Mouse (Mus musculus) neural tube, embryonic 11.5 days (tissue): ENCODE measurements around the gene Inpp5d. TPM values are rescaled to one million over a fixed set of nuclear protein-coding genes. Genes with fewer than 3 reads are reported as not detected.
"Not testable (repeated sequence)": the region's sequence is repeated elsewhere in the genome, so short reads cannot be mapped to it uniquely, and the experiment has no call there.

Experiments used
- ATAC-seq: fragments of 200-750 bp; cut with Nextera tagmentation; 2 replicates; pipeline ENCODE4 v1.8.0; 2017; ENCODE audit warnings: moderate number of reproducible peaks, mild to moderate bottlenecking, moderate TSS enrichment, moderate library complexity; ENCODE audit not compliant: insufficient read depth, low FRiP score, low TSS enrichment
- DNase-seq: peaks from one replicate; pipeline ENCODE4 v3.0.0-alpha.2; 2015; ENCODE audit warnings: low spot score
- H3K27ac ChIP-seq: fragments of 300-500 bp; sonication (generic); 2 replicates; pipeline ENCODE4 v1.5.1; 2014; ENCODE audit warnings: low read depth, mild to moderate bottlenecking, low read length
- H3K27me3 ChIP-seq: fragments of 300-500 bp; sonication (generic); 2 replicates; pipeline ENCODE4 v1.6.1; 2014; ENCODE audit warnings: mild to moderate bottlenecking, low read length, mixed read lengths; ENCODE audit not compliant: control insufficient read depth, insufficient read depth
- H3K36me3 ChIP-seq: fragments of 300-500 bp; sonication (generic); 2 replicates; pipeline ENCODE4 v1.6.1; 2014; ENCODE audit warnings: mild to moderate bottlenecking, low read length, moderate library complexity, mixed read lengths; ENCODE audit not compliant: control insufficient read depth, insufficient read depth
- H3K4me1 ChIP-seq: fragments of 300-500 bp; sonication (generic); 2 replicates; pipeline ENCODE4 v1.6.1; 2014; ENCODE audit warnings: low read length, mixed read lengths; ENCODE audit not compliant: control insufficient read depth, insufficient read depth
- H3K4me2 ChIP-seq: fragments of 300-500 bp; sonication (generic); 2 replicates; pipeline ENCODE4 v1.6.1; 2014; ENCODE audit warnings: low read depth, mild to moderate bottlenecking, moderate library complexity
- H3K4me3 ChIP-seq: fragments of 300-500 bp; sonication (generic); 2 replicates; pipeline ENCODE4 v1.5.1; 2014; ENCODE audit warnings: low read depth, low read length
- H3K9ac ChIP-seq: fragments of 300-500 bp; sonication (generic); 2 replicates; pipeline ENCODE4 v1.6.1; 2014; ENCODE audit warnings: mild to moderate bottlenecking, low read length
- H3K9me3 ChIP-seq: fragments of 300-500 bp; sonication (generic); 2 replicates; pipeline ENCODE4 v1.6.1; 2016; ENCODE audit warnings: low read length; ENCODE audit not compliant: control insufficient read depth
- WGBS: fragments of 180-500 bp; shearing (Covaris S2); extraction: QIAGEN DNeasy Blood & Tissue Kit; methylation state at CpG from one replicate; pipeline ENCODE4 v1.1.7; 2014; 5-methylcytosine and 5-hydroxymethylcytosine counted together
- polyA plus RNA-seq: library from polyadenylated mRNA; unstranded; fragments of >200 nt; fragmentation: Nextera tagmentation; extraction: Ambion mirVana; gene quantifications from 2 replicates; pipeline ENCODE4 v1.2.1, GENCODE M21; 2014

The Inpp5d gene
- polyA plus RNA-seq, 1 experiment from 2014 or later: 4.6 TPM

DNA sequence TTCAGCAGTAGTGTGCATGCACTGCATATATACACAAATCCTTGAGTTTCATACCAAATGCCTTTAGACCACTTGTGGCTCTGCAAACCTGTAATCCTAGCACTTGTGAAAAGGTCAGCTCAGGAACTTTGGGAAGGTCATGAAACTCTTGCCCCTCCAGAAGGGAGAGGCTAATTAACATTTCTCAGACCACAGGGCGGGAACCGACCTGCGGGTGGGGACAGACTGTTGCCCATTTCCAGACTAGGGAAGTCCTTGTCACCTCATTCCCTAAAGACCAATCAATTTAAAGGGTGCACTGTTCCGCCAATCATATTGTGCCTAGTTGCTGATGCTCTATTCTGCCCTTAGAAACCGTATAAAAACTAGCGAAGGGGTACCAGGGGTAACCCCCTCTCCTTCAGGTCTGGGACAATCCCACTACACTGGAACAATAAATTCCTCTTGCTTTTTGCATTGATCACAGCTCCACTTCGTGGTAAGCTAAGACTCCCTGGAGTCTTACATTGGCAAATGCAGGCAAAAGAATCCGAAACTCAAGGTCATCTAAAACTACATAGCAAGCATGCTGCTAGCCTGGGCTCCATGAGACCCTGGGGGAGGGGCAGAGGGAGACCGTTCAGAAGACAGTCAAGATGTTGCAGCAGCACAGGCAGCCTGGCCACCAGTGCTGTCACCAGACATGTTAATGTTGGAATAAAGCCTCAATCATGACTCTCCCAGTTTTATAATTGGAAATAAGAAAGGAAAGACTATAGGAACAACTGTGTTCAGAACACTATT, 53.9 kb downstream of the Inpp5d start:
- WGBS: 75% methylated on average over 9 of the region's 9 CpGs
- DNase-seq: no peak
- no peaks in the 10 kb centered on the region for H3K36me3 ChIP-seq
- no peaks in the 10 kb centered on the region for H3K9me3 ChIP-seq
- no peak overlapping the region for H3K4me2 ChIP-seq
- ATAC-seq: no peak
- H3K27me3 ChIP-seq: no peaks in the 10 kb centered on the region
- H3K4me3 ChIP-seq: no peak overlapping the region
- no peaks in the 10 kb centered on the region for H3K4me1 ChIP-seq
- no peak overlapping the region for H3K9ac ChIP-seq
- H3K27ac ChIP-seq: no peak overlapping the region

DNA sequence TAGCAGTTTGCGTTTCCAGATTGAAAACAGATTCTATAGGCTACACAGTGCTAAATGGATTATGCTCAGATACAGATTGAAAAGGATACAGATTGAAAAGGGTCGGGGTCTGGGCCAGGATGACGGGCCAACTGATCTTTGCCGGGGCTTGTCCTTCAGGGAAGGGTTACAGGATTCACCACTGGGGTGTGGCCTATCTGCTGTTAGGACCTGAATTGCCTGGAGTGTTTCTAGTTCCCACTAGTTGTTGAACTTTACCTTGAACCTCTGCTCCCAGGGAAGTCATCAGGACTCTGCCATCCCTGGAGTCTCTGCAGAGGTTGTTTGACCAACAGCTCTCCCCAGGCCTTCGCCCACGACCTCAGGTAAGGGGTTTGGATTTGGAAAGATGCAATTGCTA, 55.9 kb downstream of the Inpp5d start:
- H3K4me2 ChIP-seq: no peak overlapping the region
- 79% methylated on average over 6 of the region's 6 CpGs for WGBS
- H3K27me3 ChIP-seq: no peaks in the 10 kb centered on the region
- DNase-seq (no peak), ATAC-seq (no peak)
- no peaks in the 10 kb centered on the region for H3K36me3 ChIP-seq
- no peak overlapping the region for H3K4me3 ChIP-seq
- no peaks in the 10 kb centered on the region for H3K9me3 ChIP-seq
- H3K27ac ChIP-seq: no peak overlapping the region
- H3K4me1 ChIP-seq: no peaks in the 10 kb centered on the region
- H3K9ac ChIP-seq: no peak overlapping the region

DNA sequence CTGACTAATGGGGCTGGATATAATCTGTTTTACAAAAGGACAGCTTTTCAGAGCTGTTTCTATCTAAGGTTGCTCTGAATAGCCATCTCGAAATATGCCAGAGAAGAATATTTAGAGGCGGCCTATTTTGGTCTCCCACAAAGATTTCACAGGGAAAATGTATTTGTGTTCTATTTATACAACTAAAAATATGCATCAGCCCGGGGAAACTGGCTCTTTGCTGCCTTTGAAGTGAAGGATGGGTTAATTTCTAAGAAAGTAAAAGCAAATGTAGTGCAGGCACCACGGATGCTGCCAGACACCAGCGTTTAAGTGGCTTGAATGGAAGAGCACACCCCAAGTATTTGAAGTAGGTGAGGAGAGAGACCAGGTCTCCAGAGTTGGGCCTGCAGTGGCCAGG, 59.0 kb downstream of the Inpp5d start:
- ATAC-seq (no peak), DNase-seq (no peak)
- H3K4me3 ChIP-seq: no peak overlapping the region
- no peak overlapping the region for H3K4me2 ChIP-seq
- H3K9me3 ChIP-seq: 0 out of 2 replicates have a peak, but pooled peaks cover 3% of the 10 kb centered on the region
- H3K9ac ChIP-seq: no peak overlapping the region
- no peaks in the 10 kb centered on the region for H3K27me3 ChIP-seq
- no peaks in the 10 kb centered on the region for H3K4me1 ChIP-seq
- WGBS: 83% methylated on average over 5 of the region's 5 CpGs
- H3K27ac ChIP-seq: no peak overlapping the region
- no peaks in the 10 kb centered on the region for H3K36me3 ChIP-seq

DNA sequence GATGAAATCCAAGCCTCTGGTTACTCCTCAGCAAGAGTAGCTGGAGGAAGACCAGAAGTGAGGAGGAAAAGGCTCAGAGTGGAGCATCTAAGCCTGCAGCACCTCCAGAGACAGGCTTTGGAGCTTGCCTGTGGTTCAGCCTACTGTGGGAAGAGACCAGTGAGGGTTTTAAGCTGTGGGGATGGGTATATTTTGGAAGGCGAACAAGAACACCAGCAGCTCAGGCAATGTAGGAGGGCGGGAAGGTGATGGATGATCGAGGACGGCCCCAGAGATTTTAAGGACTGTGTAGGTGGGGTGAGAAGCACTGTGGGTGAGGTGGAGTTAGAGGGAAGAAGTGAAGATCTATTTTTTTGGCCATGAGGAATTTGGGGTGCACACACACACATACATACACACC, 60.8 kb downstream of the Inpp5d start:
- Histone ChIP-seq H3K9ac (no peak overlapping the region), H3K36me3 (no peaks in the 10 kb centered on the region), H3K27ac (no peak overlapping the region), H3K9me3 (0 out of 2 replicates have a peak, but pooled peaks cover 5% of the 10 kb centered on the region), H3K27me3 (no peaks in the 10 kb centered on the region), H3K4me2 (no peak overlapping the region), H3K4me1 (no peaks in the 10 kb centered on the region), H3K4me3 (no peak overlapping the region)
- ATAC-seq (no peak), DNase-seq (no peak)
- 95% methylated on average over 4 of the region's 4 CpGs for WGBS

DNA sequence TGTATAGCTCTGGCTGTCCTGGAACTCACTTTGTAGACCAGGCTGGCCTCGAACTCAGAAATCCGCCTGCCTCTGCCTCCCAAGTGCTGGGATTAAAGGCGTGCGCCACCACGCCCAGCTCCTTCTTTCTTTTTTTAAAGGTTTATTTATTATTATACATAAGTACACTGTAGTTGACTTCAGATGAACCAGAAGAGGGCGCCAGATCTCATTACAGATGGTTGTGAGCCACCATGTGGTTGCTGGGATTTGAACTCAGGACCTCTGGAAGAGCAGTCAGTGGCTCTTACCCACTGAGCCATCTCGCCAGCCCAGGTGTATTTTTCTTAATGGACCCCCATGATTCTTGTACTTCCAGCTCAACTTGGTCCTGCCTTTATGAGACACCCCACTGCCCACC, 62.4 kb downstream of the Inpp5d start:
- H3K36me3 ChIP-seq, H3K4me1 ChIP-seq, DNase-seq, ATAC-seq, H3K4me3 ChIP-seq, H3K27me3 ChIP-seq, H3K27ac ChIP-seq, H3K4me2 ChIP-seq, H3K9ac ChIP-seq, H3K9me3 ChIP-seq: not testable (repeated sequence)
- WGBS: 83% methylated on average over 6 of the region's 7 CpGs

DNA sequence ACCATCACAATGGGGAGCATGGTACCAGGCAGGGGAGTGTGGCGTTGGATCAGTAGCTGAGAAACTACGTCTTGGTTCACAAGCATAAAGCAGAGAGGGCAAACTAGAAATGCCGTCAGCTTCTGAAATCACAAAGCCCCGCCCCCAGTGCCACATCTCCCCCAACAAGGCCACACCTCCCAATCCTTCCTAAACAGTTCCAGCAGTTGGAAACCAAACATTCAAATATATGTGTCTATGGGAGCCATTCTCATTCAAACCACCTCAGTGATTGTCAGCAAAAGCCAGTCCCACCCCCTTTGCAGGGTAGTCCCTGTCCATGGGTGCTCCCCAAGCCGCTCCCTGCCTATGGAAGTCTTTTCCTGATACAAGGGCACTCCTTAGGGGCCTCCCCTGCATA, 64.0 kb downstream of the Inpp5d start:
- Histone ChIP-seq H3K36me3 (no peaks in the 10 kb centered on the region), H3K27me3 (no peaks in the 10 kb centered on the region), H3K9ac (no peak overlapping the region), H3K4me2 (no peak overlapping the region), H3K4me1 (no peaks in the 10 kb centered on the region), H3K27ac (no peak overlapping the region), H3K9me3 (0 out of 2 replicates have a peak, but pooled peaks cover 5% of the 10 kb centered on the region), H3K4me3 (no peak overlapping the region)
- DNase-seq (no peak), ATAC-seq (no peak)
- 90% methylated on average over 5 of the region's 5 CpGs for WGBS

DNA sequence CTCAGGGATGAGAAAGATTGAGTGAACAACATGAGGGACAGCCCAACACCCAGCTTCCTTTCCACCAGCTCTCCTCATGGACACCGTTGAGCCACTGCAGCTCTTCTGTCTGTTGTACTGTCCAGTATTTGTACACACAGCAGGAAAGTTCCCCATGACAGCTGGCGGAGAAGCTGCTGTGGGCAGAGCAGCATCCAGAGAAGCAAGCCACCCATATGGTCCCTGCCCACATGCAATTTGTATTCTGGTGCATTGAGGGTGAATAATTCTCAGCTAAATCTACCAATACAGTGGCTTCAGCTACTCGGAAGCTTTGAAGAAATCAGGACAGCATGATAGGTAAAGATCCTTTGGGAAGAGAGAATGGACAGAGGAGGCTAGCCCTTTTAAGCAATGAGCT, 64.7 kb downstream of the Inpp5d start:
- no peak for ATAC-seq
- 82% methylated on average over 3 of the region's 3 CpGs for WGBS

DNA sequence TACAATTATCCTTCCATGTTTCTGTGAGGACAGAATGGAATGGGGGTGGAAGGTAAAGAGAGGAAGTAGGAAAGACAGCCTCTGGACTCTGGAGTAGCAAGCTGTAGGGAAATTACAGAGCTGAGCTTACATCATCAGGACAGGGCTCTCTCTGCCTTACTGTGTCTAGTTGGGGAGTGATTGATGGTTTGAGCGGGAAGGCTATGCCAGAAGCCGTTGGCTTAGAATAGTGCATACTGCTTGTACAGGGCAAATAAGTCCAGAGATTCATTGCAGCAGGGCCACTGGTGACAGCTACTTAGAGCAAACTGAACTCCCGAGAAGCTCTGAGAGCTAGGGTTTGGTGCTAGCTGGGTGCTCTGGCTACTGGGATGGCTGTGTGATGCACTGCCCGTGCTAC, 66.2 kb downstream of the Inpp5d start:
- H3K4me3 ChIP-seq: no peak overlapping the region
- H3K27ac ChIP-seq: no peak overlapping the region
- no peaks in the 10 kb centered on the region for H3K4me1 ChIP-seq
- no peaks in the 10 kb centered on the region for H3K36me3 ChIP-seq
- no peaks in the 10 kb centered on the region for H3K27me3 ChIP-seq
- ATAC-seq (no peak), DNase-seq (no peak)
- no peak overlapping the region for H3K9ac ChIP-seq
- 0 out of 2 replicates have a peak, but pooled peaks cover 5% of the 10 kb centered on the region for H3K9me3 ChIP-seq
- no peak overlapping the region for H3K4me2 ChIP-seq
- WGBS: 56% methylated on average over 4 of the region's 4 CpGs

More for the DNA sequence above, 64.7 kb downstream of the Inpp5d start:
- Histone ChIP-seq H3K27me3 (no peaks in the 10 kb centered on the region), H3K4me2 (no peak overlapping the region), H3K4me1 (no peaks in the 10 kb centered on the region), H3K9ac (no peak overlapping the region), H3K9me3 (0 out of 2 replicates have a peak, but pooled peaks cover 5% of the 10 kb centered on the region), H3K36me3 (no peaks in the 10 kb centered on the region), H3K27ac (no peak overlapping the region), H3K4me3 (no peak overlapping the region)
- no peak for DNase-seq

DNA sequence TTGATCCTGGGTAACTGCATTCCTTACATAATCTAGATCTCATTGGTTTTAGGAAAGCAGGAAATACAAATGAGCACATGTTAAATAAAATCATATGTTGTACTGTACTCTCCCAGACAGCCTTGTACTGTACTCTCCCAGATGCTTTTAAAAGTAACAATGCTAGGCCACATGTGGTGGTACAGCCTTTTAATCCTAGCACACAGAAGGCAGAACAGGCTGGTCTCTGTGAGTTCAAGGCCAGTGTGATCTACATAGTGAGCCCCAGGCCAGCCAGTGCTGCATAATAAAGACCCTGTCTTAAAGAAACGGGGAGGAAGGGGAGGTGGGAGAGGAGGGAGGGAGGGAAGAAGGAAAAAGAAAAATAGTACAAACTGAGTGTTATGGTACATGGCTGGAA, 66.9 kb downstream of the Inpp5d start:
- H3K36me3 ChIP-seq: no peaks in the 10 kb centered on the region
- H3K4me2 ChIP-seq: no peak overlapping the region
- 36% methylated on average over 1 of the region's 1 CpGs for WGBS
- H3K27me3 ChIP-seq: no peaks in the 10 kb centered on the region
- no peak overlapping the region for H3K9ac ChIP-seq
- ATAC-seq (no peak), DNase-seq (no peak)
- no peaks in the 10 kb centered on the region for H3K4me1 ChIP-seq
- H3K9me3 ChIP-seq: 0 out of 2 replicates have a peak, but pooled peaks cover 5% of the 10 kb centered on the region
- no peak overlapping the region for H3K4me3 ChIP-seq
- no peak overlapping the region for H3K27ac ChIP-seq
